Mouse (Mus musculus) mesoderm, embryonic 11.5 days (tissue): ENCODE results near the gene Nat14.
A peak's percentile ranks its signal among the peaks of the same experiment; 100 is the strongest.
"Not testable (repeated sequence)": the region's sequence is repeated elsewhere in the genome, so short reads cannot be mapped to it uniquely, and the experiment has no call there.

ENCODE experiments used
- DNase-seq: peaks from one replicate; pipeline ENCODE4 v3.0.0-alpha.2; 2012; ENCODE audit warnings: low read depth, low spot score

Nat14 gene

DNA sequence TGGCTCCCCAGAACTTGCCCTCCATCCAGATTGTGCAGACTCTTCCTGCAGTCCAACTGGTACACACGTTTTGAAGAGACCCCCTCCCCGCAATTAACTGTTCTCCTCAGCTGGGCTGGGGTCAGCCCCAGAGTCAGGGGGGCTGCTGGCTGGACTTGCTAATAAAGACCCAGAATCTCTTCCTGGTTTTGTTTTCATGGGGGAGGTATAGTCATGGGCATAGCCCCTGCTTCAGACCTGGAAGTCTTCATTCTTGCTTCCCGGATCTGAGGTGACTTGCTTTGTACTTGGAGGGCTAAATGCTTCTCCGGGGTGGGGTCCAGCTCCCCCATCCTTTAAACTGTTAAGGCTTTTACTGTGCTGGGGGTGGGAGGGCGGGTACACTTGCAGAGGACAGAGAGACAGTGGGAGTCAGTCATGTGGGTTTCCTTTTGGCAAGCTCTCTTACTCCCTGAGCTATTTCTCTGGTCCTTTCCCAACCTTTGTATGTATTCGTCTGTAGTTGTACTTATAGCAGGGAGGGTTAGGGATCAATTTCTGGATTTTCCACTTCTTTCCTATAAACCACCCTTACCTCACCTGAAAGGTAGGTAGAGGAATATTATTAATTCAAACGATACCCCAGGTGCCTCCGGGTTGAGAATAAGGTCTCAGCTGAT, at the start of gene Nat14:
Nat14 (plus strand) TSS at position 205 of the 659 bp plus-strand sequence.
- no peak for DNase-seq

DNA sequence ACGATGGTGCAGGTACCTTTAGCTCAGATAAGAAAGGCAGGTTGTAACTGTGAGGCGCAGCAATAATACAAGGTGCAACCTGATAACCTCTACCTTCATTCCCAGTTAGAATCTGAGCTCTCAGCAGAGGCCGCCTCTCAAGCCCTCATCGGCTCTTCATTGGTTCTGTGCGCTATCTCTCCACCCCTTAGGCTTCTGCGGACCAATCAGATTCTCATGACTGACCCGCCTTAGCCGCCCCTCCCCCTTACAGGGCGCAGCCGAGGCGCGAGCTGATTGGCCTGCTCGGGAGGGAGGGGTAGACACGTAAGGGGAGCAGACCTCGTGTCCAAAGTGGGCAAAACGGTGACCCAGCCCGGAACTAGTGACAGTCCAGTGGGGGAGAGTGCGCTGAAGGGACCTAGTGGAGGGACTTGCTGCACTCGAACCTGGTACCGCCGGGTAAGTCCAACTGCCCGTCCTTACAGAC, 45.0 kb upstream of the Nat14 start, which contains the start of gene Isoc2a:
Isoc2a (plus strand) TSS at position 401 of the 469 bp plus-strand sequence.
- peak; percentile 96 for DNase-seq

DNA sequence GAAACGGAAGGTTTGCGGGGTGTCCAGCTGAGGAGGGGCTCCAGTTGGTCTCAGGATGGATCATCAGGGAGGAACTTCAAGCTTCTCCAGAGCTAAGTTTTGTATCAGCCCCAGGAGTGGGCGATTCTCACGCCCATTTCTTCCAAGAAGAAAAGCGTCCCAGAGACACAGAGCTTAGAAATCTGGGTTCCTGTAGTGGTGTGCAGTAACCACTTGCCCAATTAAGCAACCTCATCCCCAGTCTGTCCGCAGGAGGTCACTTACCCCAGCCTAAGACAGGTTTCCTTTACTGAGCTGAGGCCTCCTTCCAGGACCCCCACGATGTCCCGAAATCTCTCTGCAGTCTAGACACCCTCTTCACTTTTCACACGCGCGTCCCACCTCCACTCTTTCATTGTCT, 44.6 kb upstream of the Nat14 start:
- DNase-seq: no peak

DNA sequence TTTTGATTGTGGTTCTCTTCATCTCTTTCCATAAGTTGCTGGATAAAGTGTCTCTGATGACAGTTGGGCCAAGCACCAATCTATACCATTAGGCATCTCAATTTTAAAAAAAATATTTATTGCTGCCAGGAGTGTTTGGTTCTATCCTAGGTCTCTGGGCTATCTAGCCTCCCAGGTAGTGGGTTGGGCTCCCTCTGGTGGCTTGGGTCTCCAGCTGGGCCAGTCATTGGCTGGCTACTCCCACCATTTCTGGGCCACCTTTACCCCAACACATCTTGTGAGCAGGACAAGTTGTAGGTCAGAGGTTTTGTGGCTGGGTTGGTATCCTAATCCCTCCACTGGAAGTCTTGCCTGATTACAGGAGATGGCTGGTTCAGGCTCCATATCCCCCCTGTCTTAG, 43.6 kb upstream of the Nat14 start:
- DNase-seq: no peak

DNA sequence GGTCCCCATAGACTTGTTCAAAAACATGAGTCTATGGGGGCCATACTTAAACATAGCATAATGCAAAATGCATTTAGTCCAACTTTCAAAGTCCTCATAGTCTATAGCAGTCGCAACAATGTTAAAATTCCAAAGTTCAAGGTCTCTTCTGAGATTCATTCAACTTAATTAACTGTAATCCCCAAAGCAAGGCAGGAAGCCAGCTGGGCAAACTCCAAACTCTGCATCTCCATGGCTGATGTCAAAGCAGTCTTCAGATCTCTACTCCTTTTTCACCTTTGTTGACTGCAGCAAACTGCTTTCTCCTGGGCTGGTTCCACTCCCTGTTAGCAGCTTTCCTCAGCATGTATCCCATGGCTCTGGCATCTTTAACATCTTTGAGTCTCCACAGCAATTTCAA, 42.8 kb upstream of the Nat14 start:
- DNase-seq: not testable (repeated sequence)

DNA sequence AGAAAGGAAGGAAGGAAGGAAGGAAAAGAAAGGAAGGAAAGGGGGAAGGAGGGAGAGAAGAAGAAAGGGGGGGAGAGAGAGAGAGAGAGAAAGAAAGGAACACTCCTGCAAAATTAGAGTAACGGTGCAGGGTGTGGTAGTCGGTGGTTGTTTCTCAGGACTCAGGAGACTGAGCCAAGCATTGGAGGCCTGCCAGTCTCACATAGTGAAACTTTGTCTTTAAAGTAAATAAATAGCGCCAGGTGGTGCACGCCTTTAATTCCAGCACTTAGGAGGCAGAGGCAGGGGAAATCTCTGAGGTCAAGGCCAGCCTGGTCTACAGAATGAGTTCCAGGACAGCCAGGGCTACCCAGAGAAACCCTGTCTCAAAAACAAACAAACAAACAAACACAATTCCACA, 35.1 kb upstream of the Nat14 start:
- no peak for DNase-seq

DNA sequence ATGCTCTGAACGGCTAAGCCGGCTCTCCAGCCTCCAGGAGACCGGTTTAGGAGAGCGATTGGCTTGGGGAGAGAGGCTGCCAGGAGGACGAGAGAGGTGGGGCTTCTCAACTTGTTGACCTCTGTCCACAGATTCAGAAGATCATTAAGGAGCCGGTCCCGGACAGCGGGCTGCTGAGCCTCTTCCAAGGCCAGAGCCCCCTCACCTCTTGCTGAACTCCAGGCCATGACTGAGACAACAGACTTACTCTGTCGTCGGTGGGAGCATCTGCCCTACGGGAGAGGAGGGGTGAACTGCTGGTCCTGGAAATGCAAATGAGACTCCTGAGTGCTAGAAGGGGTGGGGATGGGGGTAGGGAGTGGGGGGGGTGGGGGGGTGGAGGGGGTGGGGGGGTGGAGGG, 26.6 kb upstream of the Nat14 start:
- no peak for DNase-seq

DNA sequence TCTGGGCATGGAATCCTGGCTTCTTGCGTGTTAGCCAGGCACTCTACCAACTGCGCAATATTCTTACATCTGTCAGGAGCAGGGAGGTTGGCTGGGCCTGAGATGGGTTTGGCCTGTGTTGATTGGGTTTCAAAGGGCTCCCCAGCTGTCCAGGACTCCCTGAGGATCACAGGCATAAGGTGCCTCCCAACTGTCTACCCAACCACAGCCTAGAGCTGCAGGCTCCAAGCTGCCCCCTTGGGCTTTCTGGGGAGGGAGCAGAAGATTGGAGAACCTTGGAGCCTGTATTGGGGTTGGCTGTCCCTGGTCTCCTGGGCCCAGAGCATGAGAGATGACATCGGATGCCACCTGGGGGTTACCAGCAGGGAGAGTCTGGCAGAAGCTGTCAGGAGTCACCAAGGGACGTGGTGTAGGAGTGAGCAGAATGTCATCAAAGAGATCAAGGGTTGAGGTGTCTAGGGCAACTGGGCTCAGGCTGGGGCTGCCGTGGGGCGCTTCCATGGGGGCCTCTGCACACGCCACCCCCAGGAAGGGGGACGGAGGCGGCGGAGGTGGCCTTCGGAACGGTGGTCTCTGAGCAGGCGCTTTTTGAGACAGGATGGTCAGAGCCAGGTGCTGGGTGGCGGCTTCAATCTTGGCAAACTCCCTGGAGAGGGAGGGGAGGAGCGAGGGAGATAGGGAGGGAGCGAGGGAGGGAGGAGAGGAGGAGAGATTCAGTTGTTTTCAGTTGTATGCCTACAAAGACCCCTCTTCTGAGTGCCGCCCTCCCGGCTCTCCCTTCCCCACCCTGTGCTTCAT, 22.8 kb upstream of the Nat14 start:
- no peak for DNase-seq

DNA sequence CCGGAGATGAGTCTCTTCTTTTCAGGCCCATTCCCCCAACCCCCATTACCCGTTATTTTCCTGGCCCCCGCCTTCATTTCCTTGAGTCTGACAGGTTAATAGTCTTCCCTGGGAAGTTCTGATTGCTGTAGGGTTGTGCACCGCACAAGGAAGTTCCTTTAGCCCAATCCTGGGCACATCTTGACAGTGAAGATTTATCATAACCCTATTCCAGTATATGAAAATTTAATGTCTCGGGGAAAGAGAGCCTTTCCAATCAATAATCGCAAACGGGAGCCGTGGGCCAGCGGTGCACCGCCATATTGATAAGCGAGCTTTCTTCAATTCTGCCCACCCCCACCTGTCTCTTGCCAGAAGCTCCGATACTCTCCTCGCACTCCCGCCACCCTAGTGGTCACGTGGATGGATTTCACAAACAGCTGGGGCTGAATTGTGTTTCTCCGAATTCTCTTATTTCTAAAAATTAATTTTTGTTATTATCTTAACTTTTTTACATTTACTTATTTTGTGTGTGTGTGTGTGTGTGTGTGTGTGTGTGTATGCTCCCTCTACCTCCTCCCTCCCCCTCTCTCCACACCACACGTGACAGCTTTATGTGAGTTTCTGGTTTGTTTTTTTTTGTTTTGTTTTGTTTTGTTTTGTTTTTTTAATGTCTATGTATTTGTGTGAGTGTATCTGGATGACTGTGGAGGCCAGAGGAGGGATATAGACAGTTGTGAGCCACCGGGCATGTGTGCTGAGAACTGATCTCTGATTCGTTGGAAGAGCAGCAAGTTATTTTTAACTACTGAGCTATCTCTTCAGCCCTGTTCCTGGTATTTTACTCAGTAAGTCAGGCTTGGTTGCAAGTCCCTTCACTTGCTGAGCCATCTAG, 21.9 kb upstream of the Nat14 start:
- no peak for DNase-seq

DNA sequence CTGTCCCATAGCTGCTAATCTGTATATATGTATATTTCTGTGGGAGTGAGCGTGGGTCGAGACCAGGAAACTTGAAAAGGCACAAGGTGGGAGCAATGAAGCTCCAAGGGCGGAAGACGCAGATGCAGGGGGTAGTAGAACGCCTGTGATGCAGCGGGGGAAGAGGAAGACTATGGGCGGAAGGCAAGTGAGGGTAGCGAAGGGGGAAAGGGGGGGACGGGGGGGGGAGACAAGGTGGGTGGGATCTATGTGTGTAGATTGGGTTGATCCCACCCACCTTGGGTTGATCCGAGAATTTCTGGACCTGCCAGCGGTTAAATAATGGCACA, 21.3 kb upstream of the Nat14 start:
- no peak for DNase-seq

DNA sequence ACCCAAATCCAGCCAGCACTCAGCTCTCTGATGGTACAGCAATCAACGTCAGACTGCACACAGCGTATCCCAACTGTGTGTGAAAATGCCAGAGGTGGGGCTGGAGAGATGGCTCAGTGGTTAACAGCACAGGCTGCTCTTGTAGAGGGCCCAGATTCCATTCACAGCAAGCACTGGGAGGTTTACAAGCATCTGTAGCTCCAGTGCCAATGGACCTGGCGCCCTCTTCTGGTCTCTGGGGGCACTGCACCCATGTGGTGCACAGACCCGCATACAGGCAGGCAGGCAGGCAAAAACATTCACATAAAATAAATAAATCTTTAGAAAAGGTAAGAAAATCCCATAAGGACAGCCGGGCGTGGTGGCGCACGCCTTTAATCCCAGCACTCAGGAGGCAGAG, 20.7 kb upstream of the Nat14 start:
- DNase-seq: no peak

DNA sequence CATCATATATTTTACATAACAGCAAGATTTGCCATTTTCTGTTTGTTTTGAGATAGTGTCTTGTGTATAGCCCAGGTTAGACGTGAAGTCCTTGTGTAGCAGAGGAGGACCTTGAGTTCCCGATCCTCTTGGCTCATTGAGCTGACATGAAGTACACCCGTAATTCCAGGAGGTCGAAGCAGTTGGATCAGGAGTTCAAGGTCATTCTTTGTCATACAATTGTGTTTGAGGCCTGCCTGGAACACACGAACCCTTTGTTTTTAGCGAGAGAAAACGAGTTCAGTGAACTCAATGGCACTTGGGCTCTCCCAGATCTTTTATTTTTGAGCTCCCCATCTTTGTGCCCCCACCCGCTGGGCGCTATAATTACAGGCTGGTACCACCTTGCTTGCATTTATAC, 19.4 kb upstream of the Nat14 start:
- no peak for DNase-seq

DNA sequence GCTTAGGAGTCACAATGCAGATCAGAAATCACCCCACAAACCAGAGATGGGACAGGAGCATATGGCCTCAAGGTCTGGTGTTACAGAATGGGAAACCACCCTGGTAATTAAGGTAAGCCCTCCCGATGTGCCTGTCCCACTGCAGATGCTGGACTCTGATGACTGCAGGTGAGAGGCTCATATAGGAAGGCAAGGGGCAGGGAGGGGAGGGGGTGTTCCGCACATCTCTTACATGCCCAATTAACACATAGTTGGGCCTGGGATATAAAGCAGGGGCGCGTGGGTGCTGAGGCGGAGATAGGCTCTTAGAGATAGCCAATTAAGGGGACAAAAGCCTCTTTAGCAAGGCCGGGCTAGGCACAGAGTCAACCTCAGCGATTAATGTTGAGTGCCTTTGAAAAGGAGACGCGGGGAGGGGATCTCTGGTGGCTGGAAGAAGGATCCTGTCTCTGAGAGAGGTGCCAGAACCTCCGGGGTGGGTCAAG, 15.3 kb upstream of the Nat14 start, which contains the start of gene Gm36210:
Gm36210 (minus strand) TSS at position 51 of the 485 bp plus-strand sequence.
- no peak for DNase-seq

DNA sequence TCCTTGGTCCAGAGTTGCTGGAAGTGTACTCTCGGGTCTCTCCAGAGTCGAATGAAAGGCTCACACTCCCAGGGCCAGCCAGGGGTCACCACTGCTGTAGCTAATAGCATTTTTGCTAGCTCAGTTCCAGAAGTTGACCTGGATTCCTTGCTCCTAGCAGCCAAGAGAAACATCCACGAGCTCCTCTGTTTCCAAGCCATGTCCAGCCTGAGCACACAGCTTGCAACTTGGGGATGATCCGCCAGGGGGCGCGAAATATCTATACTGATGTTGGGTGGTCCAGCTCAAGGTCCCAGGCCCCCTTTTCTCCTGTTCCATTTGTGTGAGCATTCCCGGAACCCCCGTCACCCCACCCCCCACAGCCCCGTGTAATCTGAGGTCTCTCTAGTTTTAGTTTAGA, 10.3 kb upstream of the Nat14 start:
- DNase-seq: peak; percentile 68

DNA sequence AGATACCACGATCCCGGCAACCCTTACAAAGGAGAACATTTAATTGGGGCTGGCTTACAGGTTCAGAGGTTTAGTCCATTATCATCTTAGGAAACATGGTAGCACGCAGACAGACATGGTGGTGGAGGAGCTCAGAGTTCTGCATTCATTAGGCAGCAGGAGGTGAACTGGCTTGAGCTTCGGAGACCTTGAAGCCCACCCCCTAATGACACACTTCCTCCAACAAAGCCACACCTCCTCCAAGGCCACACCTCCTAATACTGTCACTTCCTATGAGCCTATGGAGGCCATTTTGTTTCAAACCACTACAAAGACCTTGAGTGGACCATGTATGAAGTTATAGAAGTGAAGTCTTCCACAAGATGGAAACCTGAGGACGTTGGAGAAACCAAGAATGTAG, 9.6 kb upstream of the Nat14 start:
- DNase-seq: no peak

DNA sequence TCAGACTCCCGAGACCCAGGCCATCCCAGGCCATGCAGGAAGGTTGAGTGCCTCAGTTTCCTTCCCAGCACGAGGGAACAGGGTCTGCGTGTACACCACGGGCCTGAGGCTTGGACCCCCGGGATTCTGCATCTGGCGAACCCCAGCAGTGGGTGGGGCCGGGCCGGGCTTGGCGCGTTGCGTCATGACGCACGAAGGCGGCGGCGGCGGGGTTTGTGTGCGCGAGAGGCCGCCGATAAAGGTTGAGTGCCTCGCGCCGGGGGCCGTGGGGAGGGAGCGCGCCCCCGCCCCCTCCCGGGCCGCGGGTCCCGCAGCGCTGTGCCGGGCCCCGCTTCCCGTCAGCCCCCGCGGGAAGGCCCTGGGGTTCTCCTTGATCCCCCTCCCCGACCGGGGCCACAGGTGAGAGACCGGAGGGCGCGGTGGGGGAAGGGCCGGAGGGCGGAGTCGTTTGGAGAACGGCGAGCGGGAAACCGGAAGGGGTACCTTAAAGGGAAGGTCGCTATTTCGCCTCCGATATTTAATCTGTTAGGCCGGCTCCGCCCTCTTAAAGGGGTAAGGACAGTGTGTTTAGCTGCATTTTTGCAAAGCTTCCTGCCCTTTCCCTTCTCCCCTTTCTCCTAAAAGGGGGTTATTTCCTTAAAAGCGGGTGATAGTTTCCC, 6.7 kb upstream of the Nat14 start, which contains the start of gene Zfp628:
Zfp628 (plus strand) TSS at position 211 of the 659 bp plus-strand sequence.
- peak; percentile 96 for DNase-seq

DNA sequence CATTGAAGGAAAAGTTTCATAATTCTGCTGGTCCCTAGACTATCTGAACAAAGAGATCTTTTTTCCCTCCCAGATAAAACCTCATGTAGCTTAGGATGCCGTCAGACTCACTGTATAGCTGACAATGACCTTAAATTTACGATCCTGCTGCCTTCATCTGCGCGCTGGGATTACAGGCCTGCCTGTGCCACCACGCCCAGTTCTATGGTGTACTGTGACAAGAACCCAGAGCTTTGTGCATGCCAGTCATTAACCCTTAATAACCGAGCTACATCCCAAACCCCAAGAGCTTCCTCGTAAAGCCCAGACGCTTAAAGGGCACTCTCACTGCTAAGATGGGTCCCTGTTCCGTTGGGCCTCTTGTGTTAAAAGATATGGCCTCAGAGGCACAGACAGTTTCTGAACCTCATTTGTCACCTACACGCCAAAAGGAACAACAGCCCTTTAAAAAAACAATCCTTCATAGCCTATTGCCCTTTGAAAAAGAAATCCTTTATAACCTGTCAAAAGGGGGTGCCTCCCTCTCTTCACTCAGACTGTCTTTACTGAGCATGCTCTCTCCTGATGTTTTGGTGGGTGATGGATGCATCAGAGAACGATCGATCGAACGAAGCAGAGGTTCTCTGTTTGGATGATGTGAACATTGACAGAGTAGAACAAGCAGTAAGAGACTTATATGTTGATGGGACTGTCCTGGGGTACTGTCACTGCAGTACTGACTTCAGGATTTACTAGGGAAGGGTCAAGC, 6.0 kb upstream of the Nat14 start:
- DNase-seq: peak; percentile 70

DNA sequence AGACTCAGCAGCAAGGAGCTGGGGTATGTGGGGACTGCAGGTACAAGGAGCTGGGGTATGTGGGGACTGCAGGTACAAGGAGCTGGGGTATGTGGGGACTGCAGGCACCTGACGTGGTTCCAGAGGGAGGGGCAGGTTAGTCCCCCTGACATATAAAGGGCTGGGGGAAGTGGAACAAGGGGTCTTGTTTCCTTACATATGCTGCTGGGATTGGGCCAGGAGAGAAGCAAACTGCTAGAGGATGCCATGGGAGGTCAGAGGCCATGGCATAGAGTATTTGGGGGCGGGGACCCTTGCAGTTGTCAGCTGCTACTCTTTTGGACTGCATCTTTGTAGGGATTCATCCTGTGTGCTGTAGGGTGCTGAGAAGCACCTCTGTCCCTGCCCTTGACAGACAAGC, 4.3 kb upstream of the Nat14 start:
- DNase-seq: no peak

DNA sequence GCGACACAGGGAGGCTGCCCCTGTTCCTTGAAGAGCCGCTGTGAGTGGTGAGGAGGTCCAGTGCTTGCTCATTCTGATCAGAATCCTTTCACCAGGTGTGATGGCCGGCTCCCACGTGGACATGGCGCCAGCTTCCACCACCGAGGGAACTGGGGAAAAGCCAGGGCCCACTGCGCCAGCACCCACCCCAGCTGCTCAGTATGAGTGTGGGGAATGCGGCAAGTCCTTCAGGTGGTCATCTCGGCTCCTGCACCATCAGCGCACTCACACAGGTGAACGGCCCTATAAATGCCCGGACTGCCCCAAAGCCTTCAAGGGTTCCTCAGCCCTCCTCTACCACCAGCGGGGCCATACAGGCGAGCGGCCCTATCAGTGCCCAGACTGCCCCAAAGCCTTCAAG, 3.1 kb upstream of the Nat14 start:
- DNase-seq: no peak

DNA sequence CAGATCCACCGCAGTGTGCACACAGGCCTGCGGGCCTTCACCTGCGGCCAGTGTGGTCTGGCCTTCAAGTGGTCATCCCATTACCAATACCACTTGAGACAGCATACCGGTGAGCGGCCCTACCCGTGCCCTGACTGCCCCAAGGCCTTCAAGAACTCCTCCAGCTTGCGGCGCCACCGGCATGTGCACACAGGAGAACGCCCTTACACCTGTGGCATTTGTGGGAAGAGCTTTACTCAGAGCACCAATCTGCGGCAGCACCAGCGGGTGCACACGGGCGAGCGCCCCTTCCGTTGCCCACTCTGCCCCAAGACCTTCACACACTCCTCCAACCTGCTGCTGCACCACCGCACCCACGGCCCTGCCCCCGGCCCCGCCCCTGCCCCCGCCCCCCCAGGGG, 2.7 kb upstream of the Nat14 start:
- DNase-seq: no peak

DNA sequence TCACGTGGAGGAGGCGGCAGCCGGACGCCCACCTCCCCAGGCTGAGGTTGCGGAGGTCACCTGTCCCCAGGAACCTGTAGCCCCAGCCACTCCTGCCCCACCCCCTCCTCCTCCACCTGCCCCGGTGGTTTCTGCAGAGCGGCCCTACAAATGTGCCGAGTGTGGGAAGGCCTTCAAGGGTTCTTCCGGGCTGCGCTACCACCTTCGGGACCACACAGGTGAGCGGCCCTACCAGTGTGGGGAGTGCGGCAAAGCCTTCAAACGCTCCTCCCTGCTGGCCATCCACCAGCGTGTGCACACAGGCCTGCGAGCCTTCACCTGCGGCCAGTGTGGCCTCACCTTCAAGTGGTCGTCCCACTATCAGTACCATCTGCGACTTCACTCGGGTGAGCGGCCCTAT, 1.9 kb upstream of the Nat14 start:
- no peak for DNase-seq
